Mouse (Mus musculus): Measurements from ENCODE around the gene Pih1d1.

The Pih1d1 gene

GRCm38 (mm10) chr7:45167761-45168445 is 13.8 kb downstream of the Pih1d1 start:
- no peak for DNase-seq (ENCODE audit: low read depth, low spot score)

- DNase-seq (ENCODE audit: low read depth, low spot score) = no peak
These were observed 14.6 kb downstream of the Pih1d1 start for GRCm38 (mm10) chr7:45168656-45169055.

GRCm38 (mm10) chr7:45169495-45169894 is 15.4 kb downstream of the Pih1d1 start:
- DNase-seq (ENCODE audit: low read depth, low spot score) = no peak

GRCm38 (mm10) chr7:45172974-45173373 is 18.9 kb downstream of the Pih1d1 start:
- DNase-seq (ENCODE audit: low read depth, low spot score) = peak; percentile 68

- DNase-seq (ENCODE audit: low read depth, low spot score) = peak; percentile 78
These were observed 19.7 kb downstream of the Pih1d1 start for GRCm38 (mm10) chr7:45173772-45174171.

- DNase-seq (ENCODE audit: low read depth, low spot score) = no peak
These were observed 20.6 kb downstream of the Pih1d1 start for GRCm38 (mm10) chr7:45174567-45175280.

GRCm38 (mm10) chr7:45175398-45175797 is 21.3 kb downstream of the Pih1d1 start:
- DNase-seq (ENCODE audit: low read depth, low spot score) = no peak

GRCm38 (mm10) chr7:45175929-45176328 is 21.8 kb downstream of the Pih1d1 start:
- no peak for DNase-seq (ENCODE audit: low read depth, low spot score)

- DNase-seq (ENCODE audit: low read depth, low spot score) = no peak
These were observed 22.3 kb downstream of the Pih1d1 start for GRCm38 (mm10) chr7:45176356-45176755.

- DNase-seq (ENCODE audit: low read depth, low spot score) = peak; percentile 40
These were observed 24.4 kb downstream of the Pih1d1 start for GRCm38 (mm10) chr7:45178550-45178949.

- no peak for DNase-seq (ENCODE audit: low read depth, low spot score)
These were observed 25.4 kb downstream of the Pih1d1 start, which contains the start of gene Gfy for GRCm38 (mm10) chr7:45179469-45179868. Gene Gfy, minus strand, starts transcription at chr7:45179569.

- no peak for DNase-seq (ENCODE audit: low read depth, low spot score)
These were observed 26.9 kb downstream of the Pih1d1 start, which contains the start of gene Pth2 for GRCm38 (mm10) chr7:45180896-45181477. Gene Pth2, plus strand, starts transcription at chr7:45180995.

- DNase-seq (ENCODE audit: low read depth, low spot score) = no peak
These were observed 27.4 kb downstream of the Pih1d1 start for GRCm38 (mm10) chr7:45181540-45181939.

GRCm38 (mm10) chr7:45182199-45182601 is 28.1 kb downstream of the Pih1d1 start:
- DNase-seq (ENCODE audit: low read depth, low spot score) = peak; percentile 86

GRCm38 (mm10) chr7:45182606-45183005 is 28.5 kb downstream of the Pih1d1 start:
- DNase-seq (ENCODE audit: low read depth, low spot score) = no peak

- no peak for DNase-seq (ENCODE audit: low read depth, low spot score)
These were observed 29.6 kb downstream of the Pih1d1 start for GRCm38 (mm10) chr7:45183672-45184071.

- no peak for DNase-seq (ENCODE audit: low read depth, low spot score)
These were observed 31.8 kb downstream of the Pih1d1 start for GRCm38 (mm10) chr7:45185921-45186320.

- DNase-seq (ENCODE audit: low read depth, low spot score) = no peak
These were observed 35.5 kb downstream of the Pih1d1 start for GRCm38 (mm10) chr7:45189600-45189999.

GRCm38 (mm10) chr7:45190186-45190585 is 36.1 kb downstream of the Pih1d1 start:
- no peak for DNase-seq (ENCODE audit: low read depth, low spot score)

GRCm38 (mm10) chr7:45191161-45191560 is 37.1 kb downstream of the Pih1d1 start:
- no peak for DNase-seq (ENCODE audit: low read depth, low spot score)

GRCm38 (mm10) chr7:45191803-45192363 is 37.8 kb downstream of the Pih1d1 start:
- no peak for DNase-seq (ENCODE audit: low read depth, low spot score)

GRCm38 (mm10) chr7:45192585-45193310 is 38.6 kb downstream of the Pih1d1 start:
- no peak for DNase-seq (ENCODE audit: low read depth, low spot score)

Measured in CD4-positive, CD25-positive, alpha-beta regulatory T cell, adult 2 months (primary cell).